Mouse (Mus musculus) bone marrow, adult 2 months (tissue): ENCODE measurements around the gene A4galt.

Experiments used
- CTCF ChIP-seq: fragments of 200-500 bp; IDR thresholded peaks from 2 replicates; pipeline ENCODE4 v1.5.1; 2011; ENCODE audit warnings: low read length, control low read depth; ENCODE audit not compliant: control insufficient read depth, insufficient read depth
- POLR2A ChIP-seq: fragments of 200-500 bp; IDR thresholded peaks from 2 replicates; pipeline ENCODE4 v1.6.1; 2011; ENCODE audit warnings: low read depth, mild to moderate bottlenecking, control low read depth, low read length, borderline replicate concordance; ENCODE audit not compliant: control insufficient read depth

DNA sequence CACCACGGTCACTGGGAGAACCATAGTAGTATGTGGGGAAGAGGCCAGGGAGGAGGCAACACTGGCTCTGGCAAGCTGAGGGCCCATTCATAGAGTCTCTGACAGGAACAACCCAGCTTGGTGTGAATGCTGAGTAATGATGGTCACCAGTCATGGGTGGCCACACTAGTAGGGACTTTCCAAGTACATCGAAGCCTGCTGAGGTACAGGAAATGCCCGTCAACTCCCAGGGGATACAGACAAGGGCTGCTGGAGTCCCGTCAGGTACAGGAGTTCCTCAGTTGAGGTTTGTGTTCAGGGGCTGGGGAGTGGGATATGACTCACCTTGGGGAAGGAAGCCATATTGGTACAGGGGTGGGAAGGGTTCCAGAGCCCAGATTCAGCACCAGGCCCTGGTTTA lies 44.5 kb upstream of the A4galt start:
- TF ChIP-seq CTCF (no peak), POLR2A (no peak)
